Mouse (Mus musculus): ENCODE data around the gene Vmn1r185. TPM values are rescaled to one million over a fixed set of nuclear protein-coding genes. Genes with fewer than 3 reads are reported as not detected.
"Not testable (repeated sequence)": the region's sequence is repeated elsewhere in the genome, so short reads cannot be mapped to it uniquely, and the experiment has no call there.

Gene Vmn1r185
- polyA plus RNA-seq (2012; rRNA removed) (not detected in 2 replicates), polyA plus RNA-seq (2014; fragmentation: Nextera tagmentation; extraction: Ambion mirVana) (not detected in 2 replicates)

- H3K27ac ChIP-seq; DNase-seq (ENCODE audit: low read depth in 3 of 3, low spot score in 3 of 3); ATAC-seq (ENCODE audit: insufficient read depth); H3K36me3 ChIP-seq (replicated peaks; ENCODE audit: control insufficient read depth, insufficient read depth, low read depth); H3K27me3 ChIP-seq (ENCODE audit: control insufficient read depth, insufficient read depth, low read length); H3K9ac ChIP-seq (replicated peaks); H3K4me1 ChIP-seq (replicated peaks; ENCODE audit: control insufficient read depth in 2 of 2, insufficient read depth in 2 of 2, low read length in 1 of 2); H3K9me3 ChIP-seq (ENCODE audit: control insufficient read depth, low read length); H3K4me3 ChIP-seq (ENCODE audit: insufficient read depth in 1 of 2, low read depth in 2 of 2, low read length in 2 of 2); H3K4me2 ChIP-seq (ENCODE audit: low read depth): not testable (repeated sequence)
- 56% methylated on average over 1 of the region's 1 CpGs for WGBS (ENCODE audit: insufficient replicate concordance)
These were observed at the start of gene Vmn1r185 for GRCm38 (mm10) chr7:26618364-26618763. Vmn1r185 (minus strand) TSS chr7:26618464.

- ATAC-seq (ENCODE audit: insufficient read depth); H3K27me3 ChIP-seq (ENCODE audit: control insufficient read depth, insufficient read depth, low read length); H3K4me2 ChIP-seq (ENCODE audit: low read depth); H3K9ac ChIP-seq (replicated peaks); H3K9me3 ChIP-seq (ENCODE audit: control insufficient read depth, low read length); H3K27ac ChIP-seq; DNase-seq (ENCODE audit: low read depth in 3 of 3, low spot score in 3 of 3); H3K4me3 ChIP-seq (ENCODE audit: insufficient read depth in 1 of 2, low read depth in 2 of 2, low read length in 2 of 2); H3K36me3 ChIP-seq (replicated peaks; ENCODE audit: control insufficient read depth, insufficient read depth, low read depth); H3K4me1 ChIP-seq (replicated peaks; ENCODE audit: control insufficient read depth in 2 of 2, insufficient read depth in 2 of 2, low read length in 1 of 2): not testable (repeated sequence)
- WGBS (ENCODE audit: insufficient replicate concordance) = 14% methylated on average over 2 of the region's 2 CpGs
These were observed 49.2 kb upstream of the Vmn1r185 start for GRCm38 (mm10) chr7:26667466-26667865.

GRCm38 (mm10) chr7:26666011-26666410, 47.7 kb upstream of the Vmn1r185 start:
- no peak overlapping the region for H3K9ac ChIP-seq (replicated peaks)
- ATAC-seq (ENCODE audit: insufficient read depth) = no peak
- no peak overlapping the region for H3K27ac ChIP-seq
- H3K4me1 ChIP-seq (replicated peaks; ENCODE audit: control insufficient read depth in 2 of 2, insufficient read depth in 2 of 2, low read length in 1 of 2) = no peaks in the 10 kb centered on the region
- H3K36me3 ChIP-seq (replicated peaks; ENCODE audit: control insufficient read depth, insufficient read depth, low read depth) = no peaks in the 10 kb centered on the region
- no peak overlapping the region for H3K4me2 ChIP-seq (ENCODE audit: low read depth)
- no peak for DNase-seq (ENCODE audit: low read depth in 3 of 3, low spot score in 3 of 3)
- no peaks in the 10 kb centered on the region for H3K9me3 ChIP-seq (ENCODE audit: control insufficient read depth, low read length)
- 71% methylated on average over 5 of the region's 5 CpGs for WGBS (ENCODE audit: insufficient replicate concordance)
- TF ChIP-seq CTCF (IDR thresholded peaks at IDR 0.05; ENCODE audit: low read depth) (no peak), EP300 (IDR thresholded peaks at IDR 0.05; ENCODE audit: low read depth) (no peak)
- H3K4me3 ChIP-seq (ENCODE audit: insufficient read depth in 1 of 2, low read depth in 2 of 2, low read length in 2 of 2) = no peak overlapping the region
- H3K27me3 ChIP-seq (ENCODE audit: control insufficient read depth, insufficient read depth, low read length) = no peaks in the 10 kb centered on the region

GRCm38 (mm10) chr7:26589774-26590173, 28.5 kb downstream of the Vmn1r185 start:
- H3K27me3 ChIP-seq (ENCODE audit: control insufficient read depth, insufficient read depth, low read length) = no peaks in the 10 kb centered on the region
- ATAC-seq (ENCODE audit: insufficient read depth) (no peak), DNase-seq (ENCODE audit: low read depth in 3 of 3, low spot score in 3 of 3) (no peak)
- no peak overlapping the region for H3K4me3 ChIP-seq (ENCODE audit: insufficient read depth in 1 of 2, low read depth in 2 of 2, low read length in 2 of 2)
- H3K9me3 ChIP-seq (ENCODE audit: control insufficient read depth, low read length) = no peaks in the 10 kb centered on the region
- no peak overlapping the region for H3K4me2 ChIP-seq (ENCODE audit: low read depth)
- no peak for TF ChIP-seq CTCF (IDR thresholded peaks at IDR 0.05; ENCODE audit: low read depth)
- TF ChIP-seq EP300 (IDR thresholded peaks at IDR 0.05; ENCODE audit: low read depth) = no peak
- H3K27ac ChIP-seq = no peak overlapping the region
- 23% methylated on average over 1 of the region's 1 CpGs for WGBS (ENCODE audit: insufficient replicate concordance)
- no peaks in the 10 kb centered on the region for H3K4me1 ChIP-seq (replicated peaks; ENCODE audit: control insufficient read depth in 2 of 2, insufficient read depth in 2 of 2, low read length in 1 of 2)
- no peaks in the 10 kb centered on the region for H3K36me3 ChIP-seq (replicated peaks; ENCODE audit: control insufficient read depth, insufficient read depth, low read depth)
- H3K9ac ChIP-seq (replicated peaks) = no peak overlapping the region

- ATAC-seq (ENCODE audit: insufficient read depth) (no peak), DNase-seq (ENCODE audit: low read depth in 3 of 3, low spot score in 3 of 3) (no peak)
- Histone ChIP-seq H3K9ac (replicated peaks) (no peak overlapping the region), H3K4me2 (ENCODE audit: low read depth) (no peak overlapping the region), H3K9me3 (ENCODE audit: control insufficient read depth, low read length) (no peaks in the 10 kb centered on the region), H3K4me1 (replicated peaks; ENCODE audit: control insufficient read depth in 2 of 2, insufficient read depth in 2 of 2, low read length in 1 of 2) (no peaks in the 10 kb centered on the region), H3K36me3 (replicated peaks; ENCODE audit: control insufficient read depth, insufficient read depth, low read depth) (no peaks in the 10 kb centered on the region), H3K27me3 (ENCODE audit: control insufficient read depth, insufficient read depth, low read length) (no peaks in the 10 kb centered on the region), H3K27ac (no peak overlapping the region), H3K4me3 (ENCODE audit: insufficient read depth in 1 of 2, low read depth in 2 of 2, low read length in 2 of 2) (no peak overlapping the region)
- TF ChIP-seq EP300 (IDR thresholded peaks at IDR 0.05; ENCODE audit: low read depth) (no peak), CTCF (IDR thresholded peaks at IDR 0.05; ENCODE audit: low read depth) (no peak)
These were observed 29.2 kb downstream of the Vmn1r185 start for GRCm38 (mm10) chr7:26589077-26589476.

Other genes with a start within 250 kb of the Vmn1r185 start
- not detected in 2 replicates for gene Nlrp9c, start 214.8 kb downstream of the Vmn1r185 start, polyA plus RNA-seq (2012; rRNA removed)
- not detected in 2 replicates for gene Nlrp9c, start 214.8 kb downstream of the Vmn1r185 start, polyA plus RNA-seq (2014; fragmentation: Nextera tagmentation; extraction: Ambion mirVana)
- not detected in 2 replicates for gene Nlrp4a, start 183.4 kb downstream of the Vmn1r185 start, polyA plus RNA-seq (2012; rRNA removed)
- gene Nlrp4a, start 183.4 kb downstream of the Vmn1r185 start, polyA plus RNA-seq (2014; fragmentation: Nextera tagmentation; extraction: Ambion mirVana) = not detected in 2 replicates
- not detected in 2 replicates for gene Nlrp9a, start 83.4 kb downstream of the Vmn1r185 start, polyA plus RNA-seq (2012; rRNA removed)
- not detected in 2 replicates for gene Nlrp9a, start 83.4 kb downstream of the Vmn1r185 start, polyA plus RNA-seq (2014; fragmentation: Nextera tagmentation; extraction: Ambion mirVana)
- not detected in 2 replicates for gene Cyp2b23, start 68.0 kb upstream of the Vmn1r185 start, polyA plus RNA-seq (2012; rRNA removed)
- gene Cyp2b23, start 68.0 kb upstream of the Vmn1r185 start, polyA plus RNA-seq (2014; fragmentation: Nextera tagmentation; extraction: Ambion mirVana) = not detected in 2 replicates
- gene Cyp2b19, start 138.7 kb upstream of the Vmn1r185 start, polyA plus RNA-seq (2012; rRNA removed) = not detected in 2 replicates
- not detected in 2 replicates for gene Cyp2b19, start 138.7 kb upstream of the Vmn1r185 start, polyA plus RNA-seq (2014; fragmentation: Nextera tagmentation; extraction: Ambion mirVana)
- not detected in 2 replicates for gene Cyp2g1, start 190.4 kb upstream of the Vmn1r185 start, polyA plus RNA-seq (2012; rRNA removed)
- gene Cyp2g1, start 190.4 kb upstream of the Vmn1r185 start, polyA plus RNA-seq (2014; fragmentation: Nextera tagmentation; extraction: Ambion mirVana) = not detected in 2 replicates
- gene Cyp2a5, start 216.8 kb upstream of the Vmn1r185 start, polyA plus RNA-seq (2012; rRNA removed) = 0.21 and 0.31 TPM in 2 replicates
- gene Cyp2a5, start 216.8 kb upstream of the Vmn1r185 start, polyA plus RNA-seq (2014; fragmentation: Nextera tagmentation; extraction: Ambion mirVana) = 0.32 and 0.87 TPM in 2 replicates

Measured in liver, embryonic 14.5 days (tissue).